Mouse (Mus musculus): ENCODE data around the gene Gm29427. TPM values are rescaled to one million over a fixed set of nuclear protein-coding genes. Genes with fewer than 3 reads are reported as not detected.
A peak's percentile ranks its signal among the peaks of the same experiment; 100 is the strongest.

Gene Gm29427
- polyA plus RNA-seq (2015; fragmentation: Nextera tagmentation; extraction: Ambion mirVana): 0.27 TPM in 1 of 2 replicates, not detected in the other

GRCm38 (mm10) chr1:130715561-130716217 lies at the start of gene Gm29427:
Gene Gm29427 (minus strand): TSS chr1:130715799.
- H3K9ac ChIP-seq (replicated peaks; ENCODE audit: low read depth, low read length): peak within 1 kb of the TSS; percentile 99
- peaks cover 20% of the 10 kb centered on the region for H3K4me1 ChIP-seq (replicated peaks; ENCODE audit: control insufficient read depth, insufficient read depth, low read length)
- WGBS: under 1% methylated on average over 38 of the region's 38 CpGs
- H3K36me3 ChIP-seq (ENCODE audit: control insufficient read depth, insufficient read depth): peaks cover 3% of the 10 kb centered on the region; the same call in 1 of the 2 replicates
- H3K4me3 ChIP-seq (replicated peaks; ENCODE audit: low read length): peak within 1 kb of the TSS; percentile 99
- peak; percentile 92 for ATAC-seq
- no peaks in the 10 kb centered on the region for H3K27me3 ChIP-seq (replicated peaks; ENCODE audit: control insufficient read depth, insufficient read depth, low read length)
- H3K4me2 ChIP-seq (ENCODE audit: low read length): peak within 1 kb of the TSS; percentile 98
- H3K9me3 ChIP-seq (ENCODE audit: control insufficient read depth, low read length): no peaks in the 10 kb centered on the region
- H3K27ac ChIP-seq (ENCODE audit: low read length): peak within 1 kb of the TSS; percentile 89

GRCm38 (mm10) chr1:130764027-130764461 lies 48.4 kb upstream of the Gm29427 start:
- no peak overlapping the region for H3K9ac ChIP-seq (replicated peaks; ENCODE audit: low read depth, low read length)
- 89% methylated on average over 12 of the region's 12 CpGs for WGBS
- ATAC-seq: no peak
- H3K4me2 ChIP-seq (ENCODE audit: low read length): no peak overlapping the region
- no peaks in the 10 kb centered on the region for H3K9me3 ChIP-seq (ENCODE audit: control insufficient read depth, low read length)
- H3K4me1 ChIP-seq (replicated peaks; ENCODE audit: control insufficient read depth, insufficient read depth, low read length): no peaks in the 10 kb centered on the region
- H3K27me3 ChIP-seq (replicated peaks; ENCODE audit: control insufficient read depth, insufficient read depth, low read length): no peaks in the 10 kb centered on the region
- no peaks in the 10 kb centered on the region for H3K36me3 ChIP-seq (ENCODE audit: control insufficient read depth, insufficient read depth)
- no peak overlapping the region for H3K27ac ChIP-seq (ENCODE audit: low read length)
- H3K4me3 ChIP-seq (replicated peaks; ENCODE audit: low read length): no peak overlapping the region

GRCm38 (mm10) chr1:130762045-130762760 lies 46.6 kb upstream of the Gm29427 start:
- Histone ChIP-seq H3K36me3 (ENCODE audit: control insufficient read depth, insufficient read depth) (no peaks in the 10 kb centered on the region), H3K4me1 (replicated peaks; ENCODE audit: control insufficient read depth, insufficient read depth, low read length) (no peaks in the 10 kb centered on the region), H3K27me3 (replicated peaks; ENCODE audit: control insufficient read depth, insufficient read depth, low read length) (no peaks in the 10 kb centered on the region), H3K9ac (replicated peaks; ENCODE audit: low read depth, low read length) (no peak overlapping the region), H3K27ac (ENCODE audit: low read length) (no peak overlapping the region), H3K4me3 (replicated peaks; ENCODE audit: low read length) (no peak overlapping the region), H3K4me2 (ENCODE audit: low read length) (no peak overlapping the region), H3K9me3 (ENCODE audit: control insufficient read depth, low read length) (no peaks in the 10 kb centered on the region)
- ATAC-seq: no peak
- WGBS: 74% methylated on average over 3 of the region's 3 CpGs

- H3K9ac ChIP-seq (replicated peaks; ENCODE audit: low read depth, low read length): no peak overlapping the region
- H3K27ac ChIP-seq (ENCODE audit: low read length): no peak overlapping the region
- no peak overlapping the region for H3K4me3 ChIP-seq (replicated peaks; ENCODE audit: low read length)
- 94% methylated on average over 1 of the region's 1 CpGs for WGBS
- H3K36me3 ChIP-seq (ENCODE audit: control insufficient read depth, insufficient read depth): no peaks in the 10 kb centered on the region
- ATAC-seq: no peak
- H3K27me3 ChIP-seq (replicated peaks; ENCODE audit: control insufficient read depth, insufficient read depth, low read length): no peaks in the 10 kb centered on the region
- H3K9me3 ChIP-seq (ENCODE audit: control insufficient read depth, low read length): no peaks in the 10 kb centered on the region
- H3K4me2 ChIP-seq (ENCODE audit: low read length): no peak overlapping the region
- H3K4me1 ChIP-seq (replicated peaks; ENCODE audit: control insufficient read depth, insufficient read depth, low read length): no peaks in the 10 kb centered on the region
Measured at GRCm38 (mm10) chr1:130761597-130761996, 46.0 kb upstream of the Gm29427 start.

GRCm38 (mm10) chr1:130759689-130760088 lies 44.1 kb upstream of the Gm29427 start:
- H3K27ac ChIP-seq (ENCODE audit: low read length): no peak overlapping the region
- no peak overlapping the region for H3K9ac ChIP-seq (replicated peaks; ENCODE audit: low read depth, low read length)
- no peak overlapping the region for H3K4me2 ChIP-seq (ENCODE audit: low read length)
- no peaks in the 10 kb centered on the region for H3K36me3 ChIP-seq (ENCODE audit: control insufficient read depth, insufficient read depth)
- WGBS: 85% methylated on average over 9 of the region's 9 CpGs
- no peak overlapping the region for H3K4me3 ChIP-seq (replicated peaks; ENCODE audit: low read length)
- H3K27me3 ChIP-seq (replicated peaks; ENCODE audit: control insufficient read depth, insufficient read depth, low read length): no peaks in the 10 kb centered on the region
- H3K4me1 ChIP-seq (replicated peaks; ENCODE audit: control insufficient read depth, insufficient read depth, low read length): no peaks in the 10 kb centered on the region
- no peak for ATAC-seq
- no peaks in the 10 kb centered on the region for H3K9me3 ChIP-seq (ENCODE audit: control insufficient read depth, low read length)

- Histone ChIP-seq H3K27me3 (replicated peaks; ENCODE audit: control insufficient read depth, insufficient read depth, low read length) (no peaks in the 10 kb centered on the region), H3K9me3 (ENCODE audit: control insufficient read depth, low read length) (no peaks in the 10 kb centered on the region), H3K27ac (ENCODE audit: low read length) (no peak overlapping the region), H3K4me1 (replicated peaks; ENCODE audit: control insufficient read depth, insufficient read depth, low read length) (no peaks in the 10 kb centered on the region), H3K4me3 (replicated peaks; ENCODE audit: low read length) (no peak overlapping the region), H3K36me3 (ENCODE audit: control insufficient read depth, insufficient read depth) (no peaks in the 10 kb centered on the region), H3K4me2 (ENCODE audit: low read length) (no peak overlapping the region), H3K9ac (replicated peaks; ENCODE audit: low read depth, low read length) (no peak overlapping the region)
- ATAC-seq: no peak
- WGBS: 93% methylated on average over 3 of the region's 3 CpGs
Measured at GRCm38 (mm10) chr1:130746819-130747218, 31.2 kb upstream of the Gm29427 start.

- WGBS: 92% methylated on average over 3 of the region's 3 CpGs
- ATAC-seq: no peak
- no peak overlapping the region for H3K4me2 ChIP-seq (ENCODE audit: low read length)
- H3K36me3 ChIP-seq (ENCODE audit: control insufficient read depth, insufficient read depth): no peaks in the 10 kb centered on the region
- H3K4me1 ChIP-seq (replicated peaks; ENCODE audit: control insufficient read depth, insufficient read depth, low read length): no peaks in the 10 kb centered on the region
- H3K4me3 ChIP-seq (replicated peaks; ENCODE audit: low read length): no peak overlapping the region
- H3K27me3 ChIP-seq (replicated peaks; ENCODE audit: control insufficient read depth, insufficient read depth, low read length): no peaks in the 10 kb centered on the region
- no peak overlapping the region for H3K9ac ChIP-seq (replicated peaks; ENCODE audit: low read depth, low read length)
- H3K9me3 ChIP-seq (ENCODE audit: control insufficient read depth, low read length): no peaks in the 10 kb centered on the region
- H3K27ac ChIP-seq (ENCODE audit: low read length): no peak overlapping the region
Measured at GRCm38 (mm10) chr1:130745591-130745990, 30.0 kb upstream of the Gm29427 start.

GRCm38 (mm10) chr1:130744961-130745360 lies 29.4 kb upstream of the Gm29427 start:
- Histone ChIP-seq H3K27me3 (replicated peaks; ENCODE audit: control insufficient read depth, insufficient read depth, low read length) (no peaks in the 10 kb centered on the region), H3K36me3 (ENCODE audit: control insufficient read depth, insufficient read depth) (no peaks in the 10 kb centered on the region), H3K9me3 (ENCODE audit: control insufficient read depth, low read length) (no peaks in the 10 kb centered on the region), H3K4me3 (replicated peaks; ENCODE audit: low read length) (no peak overlapping the region), H3K4me1 (replicated peaks; ENCODE audit: control insufficient read depth, insufficient read depth, low read length) (no peaks in the 10 kb centered on the region), H3K9ac (replicated peaks; ENCODE audit: low read depth, low read length) (no peak overlapping the region), H3K4me2 (ENCODE audit: low read length) (no peak overlapping the region), H3K27ac (ENCODE audit: low read length) (no peak overlapping the region)
- no peak for ATAC-seq
- WGBS: 90% methylated on average over 5 of the region's 5 CpGs

- Histone ChIP-seq H3K27ac (ENCODE audit: low read length) (no peak overlapping the region), H3K9me3 (ENCODE audit: control insufficient read depth, low read length) (no peaks in the 10 kb centered on the region), H3K4me2 (ENCODE audit: low read length) (no peak overlapping the region), H3K4me3 (replicated peaks; ENCODE audit: low read length) (no peak overlapping the region), H3K4me1 (replicated peaks; ENCODE audit: control insufficient read depth, insufficient read depth, low read length) (no peaks in the 10 kb centered on the region), H3K27me3 (replicated peaks; ENCODE audit: control insufficient read depth, insufficient read depth, low read length) (no peaks in the 10 kb centered on the region), H3K36me3 (ENCODE audit: control insufficient read depth, insufficient read depth) (no peaks in the 10 kb centered on the region), H3K9ac (replicated peaks; ENCODE audit: low read depth, low read length) (no peak overlapping the region)
- no peak for ATAC-seq
- WGBS: 89% methylated on average over 2 of the region's 2 CpGs
Measured at GRCm38 (mm10) chr1:130744217-130744616, 28.6 kb upstream of the Gm29427 start.
